Mouse (Mus musculus) midbrain, postnatal 0 days (tissue): ENCODE data around the gene Mrps7. TPM values are rescaled to one million over a fixed set of nuclear protein-coding genes. Genes with fewer than 3 reads are reported as not detected.

ENCODE experiments used
- ATAC-seq: fragments of 200-750 bp; cut with Nextera tagmentation; 2 replicates; pipeline ENCODE4 v1.8.0; 2017; ENCODE audit warnings: moderate number of reproducible peaks, mild to moderate bottlenecking, moderate TSS enrichment, moderate library complexity; ENCODE audit not compliant: low FRiP score
- DNase-seq: peaks from one replicate; pipeline ENCODE4 v3.0.0-alpha.2; 2015; ENCODE audit warnings: low spot score
- H3K27ac ChIP-seq: fragments of 300-500 bp; sonication (generic); 2 replicates; pipeline ENCODE4 v1.5.1; 2014; ENCODE audit warnings: low read depth, mild to moderate bottlenecking, low read length, mixed read lengths
- H3K27me3 ChIP-seq: fragments of 300-500 bp; sonication (generic); 2 replicates; pipeline ENCODE4 v1.6.1; 2014; ENCODE audit warnings: low read length, control low read depth, mixed read lengths; ENCODE audit not compliant: insufficient read depth
- H3K36me3 ChIP-seq: fragments of 300-500 bp; sonication (generic); 2 replicates; pipeline ENCODE4 v1.6.1; 2014; ENCODE audit warnings: low read length, control low read depth, mixed read lengths; ENCODE audit not compliant: insufficient read depth
- H3K4me1 ChIP-seq: fragments of 300-500 bp; sonication (generic); 2 replicates; pipeline ENCODE4 v1.6.1; 2014; ENCODE audit warnings: mild to moderate bottlenecking, control low read depth, antibody characterized with exemption, low read length, mixed read lengths; ENCODE audit not compliant: insufficient read depth
- H3K4me2 ChIP-seq: fragments of 300-500 bp; sonication (generic); 2 replicates; pipeline ENCODE4 v1.6.1; 2014; ENCODE audit warnings: low read depth, mild to moderate bottlenecking, low read length, mixed read lengths; ENCODE audit not compliant: poor library complexity, severe bottlenecking
- H3K4me3 ChIP-seq: fragments of 300-500 bp; sonication (generic); 2 replicates; pipeline ENCODE4 v1.5.1; 2014; ENCODE audit warnings: low read depth, mild to moderate bottlenecking, low read length, moderate library complexity
- H3K9ac ChIP-seq: fragments of 300-500 bp; sonication (generic); replicated peaks from 2 replicates; pipeline ENCODE4 v1.6.1; 2014; ENCODE audit warnings: mild to moderate bottlenecking, low read length, moderate library complexity, mixed read lengths; ENCODE audit not compliant: poor library complexity, severe bottlenecking
- H3K9me3 ChIP-seq: fragments of 300-500 bp; sonication (generic); 2 replicates; pipeline ENCODE4 v1.6.1; 2016; ENCODE audit warnings: low read length, control low read depth
- CTCF ChIP-seq: IDR thresholded peaks from 2 replicates; pipeline ENCODE4 v1.5.1; 2016; ENCODE audit warnings: antibody characterized with exemption, mild to moderate bottlenecking
- WGBS: fragments of 180-500 bp; shearing (Covaris S2); extraction: QIAGEN DNeasy Blood & Tissue Kit; methylation state at CpG from one replicate; pipeline ENCODE4 v1.1.7; 2014; 5-methylcytosine and 5-hydroxymethylcytosine counted together
- polyA plus RNA-seq: library from polyadenylated mRNA; unstranded; fragments of >200 nt; fragmentation: Nextera tagmentation; extraction: Ambion mirVana; gene quantifications from 2 replicates; pipeline ENCODE4 v1.2.1, GENCODE M21; 2015
- total RNA-seq: library from RNA; depleted of rRNA; stranded (reverse); fragments of >200 nt; gene quantifications from 2 replicates; pipeline ENCODE4 v1.2.3, GENCODE M21; 2014

The Mrps7 gene
- total and polyA plus RNA-seq, 2 experiments from 2014 or later: 39.6 to 81.8 TPM

- H3K27ac ChIP-seq: no peak overlapping the region
- peaks cover 21% of the 10 kb centered on the region for H3K36me3 ChIP-seq
- H3K4me2 ChIP-seq: no peak overlapping the region
- no peaks in the 10 kb centered on the region for H3K9me3 ChIP-seq
- no peak overlapping the region for H3K9ac ChIP-seq
- 76% methylated on average over 9 of the region's 9 CpGs for WGBS
- DNase-seq: no peak
- peaks cover 4% of the 10 kb centered on the region for H3K4me1 ChIP-seq
- ATAC-seq: no peak
- peak; percentile 66 for TF ChIP-seq CTCF
- H3K27me3 ChIP-seq: no peaks in the 10 kb centered on the region
- H3K4me3 ChIP-seq: no peak overlapping the region
Measured at GRCm38 (mm10) chr11:115623487-115624070, 19.9 kb downstream of the Mrps7 start.

- H3K36me3 ChIP-seq: peaks cover 10% of the 10 kb centered on the region
- H3K27me3 ChIP-seq: no peaks in the 10 kb centered on the region
- H3K9me3 ChIP-seq: no peaks in the 10 kb centered on the region
- H3K4me2 ChIP-seq: no peak overlapping the region
- H3K4me3 ChIP-seq: no peak overlapping the region
- WGBS: 84% methylated on average over 9 of the region's 9 CpGs
- H3K9ac ChIP-seq: no peak overlapping the region
- H3K27ac ChIP-seq: no peak overlapping the region
- DNase-seq (no peak), ATAC-seq (no peak)
- TF ChIP-seq CTCF: no peak
- H3K4me1 ChIP-seq: peaks cover 4% of the 10 kb centered on the region
Measured at GRCm38 (mm10) chr11:115625877-115626276, 22.2 kb downstream of the Mrps7 start.

GRCm38 (mm10) chr11:115626824-115627616 lies 23.3 kb downstream of the Mrps7 start:
- Histone ChIP-seq H3K4me1 (peaks cover 4% of the 10 kb centered on the region), H3K36me3 (peaks cover 10% of the 10 kb centered on the region), H3K4me2 (peak overlapping the region; percentile 82), H3K9ac (peak overlapping the region; percentile 70), H3K27me3 (no peaks in the 10 kb centered on the region), H3K27ac (no peak overlapping the region), H3K4me3 (peak overlapping the region; percentile 71), H3K9me3 (no peaks in the 10 kb centered on the region)
- ATAC-seq (no peak), DNase-seq (no peak)
- TF ChIP-seq CTCF: no peak
- WGBS: 56% methylated on average over 11 of the region's 11 CpGs

GRCm38 (mm10) chr11:115627705-115628464 lies 24.2 kb downstream of the Mrps7 start, which contains the start of gene Slc25a19:
Slc25a19 (minus strand) TSS chr11:115628295.
- Histone ChIP-seq H3K36me3 (peaks cover 2% of the 10 kb centered on the region), H3K27ac (peak within 1 kb of the TSS; percentile 51), H3K4me1 (peaks cover 4% of the 10 kb centered on the region), H3K27me3 (no peaks in the 10 kb centered on the region), H3K9me3 (no peaks in the 10 kb centered on the region), H3K4me2 (peak within 1 kb of the TSS; percentile 82), H3K9ac (peak within 1 kb of the TSS; percentile 70), H3K4me3 (peak within 1 kb of the TSS; percentile 71)
- no peak for TF ChIP-seq CTCF
- peak; percentile 100 for DNase-seq
- peak; percentile 99 for ATAC-seq
- WGBS: under 1% methylated on average over 47 of the region's 47 CpGs

GRCm38 (mm10) chr11:115628465-115629101 lies 24.9 kb downstream of the Mrps7 start:
- ATAC-seq: no peak
- Histone ChIP-seq H3K4me1 (peaks cover 4% of the 10 kb centered on the region), H3K9ac (no peak overlapping the region), H3K9me3 (no peaks in the 10 kb centered on the region), H3K27ac (no peak overlapping the region), H3K36me3 (no peaks in the 10 kb centered on the region), H3K4me3 (peak overlapping the region; percentile 71), H3K4me2 (peak overlapping the region; percentile 44), H3K27me3 (no peaks in the 10 kb centered on the region)
- 54% methylated on average over 13 of the region's 13 CpGs for WGBS
- no peak for DNase-seq
- TF ChIP-seq CTCF: no peak
